Mouse (Mus musculus): Measurements from ENCODE around the gene Tmem47. TPM values are rescaled to one million over a fixed set of nuclear protein-coding genes. Genes with fewer than 3 reads are reported as not detected.
A peak's percentile ranks its signal among the peaks of the same experiment; 100 is the strongest.

Gene Tmem47
- 23.8 and 25.1 TPM in 2 replicates for polyA plus RNA-seq (2016; fragmentation: Nextera tagmentation; extraction: Ambion mirVana)

- Histone ChIP-seq H3K27me3 (ENCODE audit: insufficient read depth, poor library complexity, severe bottlenecking) (no peaks in the 10 kb centered on the region), H3K27ac (peak within 1 kb of the TSS; percentile 87), H3K9me3 (no peaks in the 10 kb centered on the region), H3K36me3 (no peaks in the 10 kb centered on the region), H3K4me3 (peak within 1 kb of the TSS; percentile 64), H3K4me1 (no peaks in the 10 kb centered on the region)
- peak; percentile 83 for DNase-seq (ENCODE audit: low spot score)
- 3% methylated on average over 39 of the region's 39 CpGs for WGBS
These were observed at the start of gene Tmem47 for GRCm38 (mm10) chrX:81070210-81070803. Gene Tmem47 (plus strand): TSS chrX:81070698.

- H3K4me3 ChIP-seq, result peak overlapping the region; percentile 64
- H3K9me3 ChIP-seq, result no peaks in the 10 kb centered on the region
- H3K36me3 ChIP-seq, result no peaks in the 10 kb centered on the region
- H3K4me1 ChIP-seq, result no peaks in the 10 kb centered on the region
- peak; percentile 79 for DNase-seq (ENCODE audit: low spot score)
- H3K27me3 ChIP-seq (ENCODE audit: insufficient read depth, poor library complexity, severe bottlenecking), result no peaks in the 10 kb centered on the region
- WGBS, result 8% methylated on average over 41 of the region's 45 CpGs
- peak overlapping the region; percentile 87 for H3K27ac ChIP-seq
These were observed 435 bp downstream of the Tmem47 start for GRCm38 (mm10) chrX:81070804-81071461.

GRCm38 (mm10) chrX:81071746-81072640 lies 1.5 kb downstream of the Tmem47 start:
- H3K27me3 ChIP-seq (ENCODE audit: insufficient read depth, poor library complexity, severe bottlenecking), result no peaks in the 10 kb centered on the region
- DNase-seq (ENCODE audit: low spot score), result no peak
- H3K36me3 ChIP-seq, result no peaks in the 10 kb centered on the region
- H3K4me3 ChIP-seq, result peak overlapping the region; percentile 64
- H3K4me1 ChIP-seq, result no peaks in the 10 kb centered on the region
- H3K9me3 ChIP-seq, result no peaks in the 10 kb centered on the region
- H3K27ac ChIP-seq, result peak overlapping the region; percentile 87
- 9% methylated on average over 14 of the region's 14 CpGs for WGBS

- no peak for DNase-seq (ENCODE audit: low spot score)
- no peaks in the 10 kb centered on the region for H3K36me3 ChIP-seq
- no peaks in the 10 kb centered on the region for H3K4me1 ChIP-seq
- H3K27me3 ChIP-seq (ENCODE audit: insufficient read depth, poor library complexity, severe bottlenecking), result no peaks in the 10 kb centered on the region
- peak overlapping the region; percentile 64 for H3K4me3 ChIP-seq
- WGBS, result 14% methylated on average over 2 of the region's 2 CpGs
- no peaks in the 10 kb centered on the region for H3K9me3 ChIP-seq
- H3K27ac ChIP-seq, result peak overlapping the region; percentile 67; the same call in 1 of the 2 replicates
These were observed 2.2 kb downstream of the Tmem47 start for GRCm38 (mm10) chrX:81072651-81073050.

GRCm38 (mm10) chrX:81073834-81074233 lies 3.3 kb downstream of the Tmem47 start:
- WGBS, result 30% methylated on average over 4 of the region's 4 CpGs

GRCm38 (mm10) chrX:81078522-81078921 lies 8.0 kb downstream of the Tmem47 start:
- no peaks in the 10 kb centered on the region for H3K9me3 ChIP-seq
- DNase-seq (ENCODE audit: low spot score), result no peak
- no peaks in the 10 kb centered on the region for H3K36me3 ChIP-seq
- no peaks in the 10 kb centered on the region for H3K4me1 ChIP-seq
- no peaks in the 10 kb centered on the region for H3K27me3 ChIP-seq (ENCODE audit: insufficient read depth, poor library complexity, severe bottlenecking)
- no peak overlapping the region for H3K27ac ChIP-seq
- no peak overlapping the region for H3K4me3 ChIP-seq

More at GRCm38 (mm10) chrX:81073834-81074233, 3.3 kb downstream of the Tmem47 start:
- H3K4me3 ChIP-seq, result peak overlapping the region; percentile 64; the same call in 1 of the 2 replicates
- no peaks in the 10 kb centered on the region for H3K27me3 ChIP-seq (ENCODE audit: insufficient read depth, poor library complexity, severe bottlenecking)
- H3K4me1 ChIP-seq, result no peaks in the 10 kb centered on the region
- no peaks in the 10 kb centered on the region for H3K36me3 ChIP-seq
- no peaks in the 10 kb centered on the region for H3K9me3 ChIP-seq
- no peak overlapping the region for H3K27ac ChIP-seq
- DNase-seq (ENCODE audit: low spot score), result no peak

- H3K27me3 ChIP-seq (ENCODE audit: insufficient read depth, poor library complexity, severe bottlenecking), result no peaks in the 10 kb centered on the region
These were observed 10.5 kb downstream of the Tmem47 start for GRCm38 (mm10) chrX:81080996-81081395.

GRCm38 (mm10) chrX:81085025-81085752 lies 14.7 kb downstream of the Tmem47 start:
- 80% methylated on average over 2 of the region's 2 CpGs for WGBS
- Histone ChIP-seq H3K27ac (no peak overlapping the region), H3K4me3 (no peak overlapping the region), H3K36me3 (no peaks in the 10 kb centered on the region), H3K9me3 (no peaks in the 10 kb centered on the region), H3K27me3 (ENCODE audit: insufficient read depth, poor library complexity, severe bottlenecking) (no peaks in the 10 kb centered on the region), H3K4me1 (no peaks in the 10 kb centered on the region)
- DNase-seq (ENCODE audit: low spot score), result no peak

More at GRCm38 (mm10) chrX:81080996-81081395, 10.5 kb downstream of the Tmem47 start:
- H3K27ac ChIP-seq, result no peak overlapping the region
- H3K4me1 ChIP-seq, result no peaks in the 10 kb centered on the region
- H3K36me3 ChIP-seq, result no peaks in the 10 kb centered on the region
- 61% methylated on average over 2 of the region's 2 CpGs for whole genome bisulfite sequencing
- no peak overlapping the region for H3K4me3 ChIP-seq
- no peaks in the 10 kb centered on the region for H3K9me3 ChIP-seq
- no peak for DNase-seq (ENCODE audit: low spot score)

- Histone ChIP-seq H3K4me3 (no peak overlapping the region), H3K27me3 (ENCODE audit: insufficient read depth, poor library complexity, severe bottlenecking) (no peaks in the 10 kb centered on the region), H3K36me3 (no peaks in the 10 kb centered on the region), H3K9me3 (no peaks in the 10 kb centered on the region), H3K4me1 (no peaks in the 10 kb centered on the region), H3K27ac (no peak overlapping the region)
- 66% methylated on average over 1 of the region's 1 CpGs for WGBS
- no peak for DNase-seq (ENCODE audit: low spot score)
These were observed 76.9 kb downstream of the Tmem47 start for GRCm38 (mm10) chrX:81147416-81147815.

Data from heart, embryonic 10.5 days (tissue).